Mouse (Mus musculus): ENCODE measurements at regions not wholly inside any gene's neighbourhood (a gene's known extent, or its start where the extent isn't known, plus 50 kb on each side); places are given as distances from the start of the nearest gene placed in this dataset.
"Not testable (repeated sequence)": the region's sequence is repeated elsewhere in the genome, so short reads cannot be mapped to it uniquely, and the experiment has no call there.

- H3K4me1 ChIP-seq (ENCODE audit: control insufficient read depth, insufficient read depth, low read length), result no peaks in the 10 kb centered on the region
- no peak for ATAC-seq
- no peak overlapping the region for H3K9ac ChIP-seq (ENCODE audit: low read depth, low read length)
- H3K9me3 ChIP-seq (replicated peaks; ENCODE audit: control insufficient read depth, low read length, poor library complexity, severe bottlenecking), result no peaks in the 10 kb centered on the region
- no peak overlapping the region for H3K4me2 ChIP-seq (ENCODE audit: low read length)
- H3K27me3 ChIP-seq (ENCODE audit: control insufficient read depth, insufficient read depth, low read depth, low read length), result no peaks in the 10 kb centered on the region
- 52% methylated on average over 3 of the region's 3 CpGs for WGBS
- no peak overlapping the region for H3K27ac ChIP-seq (ENCODE audit: low read length)
- H3K4me3 ChIP-seq (ENCODE audit: low read depth, low read length), result no peak overlapping the region
- no peaks in the 10 kb centered on the region for H3K36me3 ChIP-seq (ENCODE audit: control insufficient read depth, insufficient read depth, low read length)
Measured at GRCm38 (mm10) chr5:26689775-26690174, 127.2 kb upstream of the Dpp6 start.

- Histone ChIP-seq H3K27ac (ENCODE audit: low read length) (no peak overlapping the region), H3K27me3 (ENCODE audit: control insufficient read depth, insufficient read depth, low read depth, low read length) (no peaks in the 10 kb centered on the region), H3K9me3 (replicated peaks; ENCODE audit: control insufficient read depth, low read length, poor library complexity, severe bottlenecking) (no peaks in the 10 kb centered on the region), H3K9ac (ENCODE audit: low read depth, low read length) (no peak overlapping the region), H3K4me2 (ENCODE audit: low read length) (no peak overlapping the region), H3K4me3 (ENCODE audit: low read depth, low read length) (no peak overlapping the region), H3K36me3 (ENCODE audit: control insufficient read depth, insufficient read depth, low read length) (no peaks in the 10 kb centered on the region), H3K4me1 (ENCODE audit: control insufficient read depth, insufficient read depth, low read length) (no peaks in the 10 kb centered on the region)
- WGBS, result 95% methylated on average over 1 of the region's 1 CpGs
- ATAC-seq, result no peak
Measured at GRCm38 (mm10) chr5:26691121-26691520, 125.9 kb upstream of the Dpp6 start.

GRCm38 (mm10) chr5:26692013-26692412 lies 125.0 kb upstream of the Dpp6 start:
- 18% methylated on average over 5 of the region's 5 CpGs for WGBS
- Histone ChIP-seq H3K4me2 (ENCODE audit: low read length) (no peak overlapping the region), H3K9ac (ENCODE audit: low read depth, low read length) (no peak overlapping the region), H3K27ac (ENCODE audit: low read length) (no peak overlapping the region), H3K9me3 (replicated peaks; ENCODE audit: control insufficient read depth, low read length, poor library complexity, severe bottlenecking) (no peaks in the 10 kb centered on the region), H3K36me3 (ENCODE audit: control insufficient read depth, insufficient read depth, low read length) (no peaks in the 10 kb centered on the region), H3K4me3 (ENCODE audit: low read depth, low read length) (no peak overlapping the region), H3K4me1 (ENCODE audit: control insufficient read depth, insufficient read depth, low read length) (no peaks in the 10 kb centered on the region), H3K27me3 (ENCODE audit: control insufficient read depth, insufficient read depth, low read depth, low read length) (no peaks in the 10 kb centered on the region)
- no peak for ATAC-seq

GRCm38 (mm10) chr5:26703621-26704020 lies 113.4 kb upstream of the Dpp6 start:
- ATAC-seq, result not testable (repeated sequence)
- 54% methylated on average over 6 of the region's 6 CpGs for whole genome bisulfite sequencing

GRCm38 (mm10) chr5:26707661-26708060 lies 109.3 kb upstream of the Dpp6 start:
- H3K4me1 ChIP-seq (ENCODE audit: control insufficient read depth, insufficient read depth, low read length), result no peaks in the 10 kb centered on the region

More at GRCm38 (mm10) chr5:26703621-26704020, 113.4 kb upstream of the Dpp6 start:
- H3K27ac ChIP-seq (ENCODE audit: low read length); H3K27me3 ChIP-seq (ENCODE audit: control insufficient read depth, insufficient read depth, low read depth, low read length); H3K9ac ChIP-seq (ENCODE audit: low read depth, low read length); H3K4me2 ChIP-seq (ENCODE audit: low read length); H3K9me3 ChIP-seq (replicated peaks; ENCODE audit: control insufficient read depth, low read length, poor library complexity, severe bottlenecking); H3K4me3 ChIP-seq (ENCODE audit: low read depth, low read length); H3K36me3 ChIP-seq (ENCODE audit: control insufficient read depth, insufficient read depth, low read length); H3K4me1 ChIP-seq (ENCODE audit: control insufficient read depth, insufficient read depth, low read length): not testable (repeated sequence)

GRCm38 (mm10) chr5:26724491-26724890 lies 92.5 kb upstream of the Dpp6 start:
- Histone ChIP-seq H3K36me3 (ENCODE audit: control insufficient read depth, insufficient read depth, low read length) (no peaks in the 10 kb centered on the region), H3K9me3 (replicated peaks; ENCODE audit: control insufficient read depth, low read length, poor library complexity, severe bottlenecking) (peaks cover 4% of the 10 kb centered on the region; the same call in 1 of the 2 replicates), H3K4me1 (ENCODE audit: control insufficient read depth, insufficient read depth, low read length) (no peaks in the 10 kb centered on the region), H3K27me3 (ENCODE audit: control insufficient read depth, insufficient read depth, low read depth, low read length) (no peaks in the 10 kb centered on the region), H3K4me2 (ENCODE audit: low read length) (no peak overlapping the region), H3K27ac (ENCODE audit: low read length) (no peak overlapping the region), H3K9ac (ENCODE audit: low read depth, low read length) (no peak overlapping the region), H3K4me3 (ENCODE audit: low read depth, low read length) (no peak overlapping the region)
- no peak for ATAC-seq
- 72% methylated on average over 2 of the region's 2 CpGs for WGBS

More at GRCm38 (mm10) chr5:26707661-26708060, 109.3 kb upstream of the Dpp6 start:
- no peaks in the 10 kb centered on the region for H3K9me3 ChIP-seq (replicated peaks; ENCODE audit: control insufficient read depth, low read length, poor library complexity, severe bottlenecking)
- no peaks in the 10 kb centered on the region for H3K36me3 ChIP-seq (ENCODE audit: control insufficient read depth, insufficient read depth, low read length)
- H3K4me3 ChIP-seq (ENCODE audit: low read depth, low read length), result no peak overlapping the region
- WGBS, result 86% methylated on average over 2 of the region's 2 CpGs
- no peak overlapping the region for H3K9ac ChIP-seq (ENCODE audit: low read depth, low read length)
- H3K4me2 ChIP-seq (ENCODE audit: low read length), result no peak overlapping the region
- no peak overlapping the region for H3K27ac ChIP-seq (ENCODE audit: low read length)
- ATAC-seq, result no peak
- H3K27me3 ChIP-seq (ENCODE audit: control insufficient read depth, insufficient read depth, low read depth, low read length), result no peaks in the 10 kb centered on the region

GRCm38 (mm10) chr5:26725953-26726352 lies 91.0 kb upstream of the Dpp6 start:
- Histone ChIP-seq H3K9me3 (replicated peaks; ENCODE audit: control insufficient read depth, low read length, poor library complexity, severe bottlenecking) (peaks cover 4% of the 10 kb centered on the region; the same call in 1 of the 2 replicates), H3K36me3 (ENCODE audit: control insufficient read depth, insufficient read depth, low read length) (no peaks in the 10 kb centered on the region), H3K27ac (ENCODE audit: low read length) (no peak overlapping the region), H3K4me2 (ENCODE audit: low read length) (no peak overlapping the region), H3K27me3 (ENCODE audit: control insufficient read depth, insufficient read depth, low read depth, low read length) (no peaks in the 10 kb centered on the region), H3K4me1 (ENCODE audit: control insufficient read depth, insufficient read depth, low read length) (no peaks in the 10 kb centered on the region), H3K9ac (ENCODE audit: low read depth, low read length) (no peak overlapping the region), H3K4me3 (ENCODE audit: low read depth, low read length) (no peak overlapping the region)
- WGBS, result 90% methylated on average over 3 of the region's 3 CpGs
- no peak for ATAC-seq

GRCm38 (mm10) chr5:26751196-26751595 lies 65.8 kb upstream of the Dpp6 start:
- not testable (repeated sequence) for H3K4me3 ChIP-seq (ENCODE audit: low read depth, low read length); H3K9ac ChIP-seq (ENCODE audit: low read depth, low read length); H3K4me2 ChIP-seq (ENCODE audit: low read length); H3K9me3 ChIP-seq (replicated peaks; ENCODE audit: control insufficient read depth, low read length, poor library complexity, severe bottlenecking); H3K4me1 ChIP-seq (ENCODE audit: control insufficient read depth, insufficient read depth, low read length); ATAC-seq; H3K36me3 ChIP-seq (ENCODE audit: control insufficient read depth, insufficient read depth, low read length); H3K27me3 ChIP-seq (ENCODE audit: control insufficient read depth, insufficient read depth, low read depth, low read length); H3K27ac ChIP-seq (ENCODE audit: low read length)
- 77% methylated on average over 6 of the region's 6 CpGs for WGBS

GRCm38 (mm10) chr5:26751601-26752305 lies 65.2 kb upstream of the Dpp6 start:
- not testable (repeated sequence) for H3K27ac ChIP-seq (ENCODE audit: low read length); H3K27me3 ChIP-seq (ENCODE audit: control insufficient read depth, insufficient read depth, low read depth, low read length); ATAC-seq; H3K4me2 ChIP-seq (ENCODE audit: low read length); H3K4me3 ChIP-seq (ENCODE audit: low read depth, low read length); H3K36me3 ChIP-seq (ENCODE audit: control insufficient read depth, insufficient read depth, low read length); H3K9me3 ChIP-seq (replicated peaks; ENCODE audit: control insufficient read depth, low read length, poor library complexity, severe bottlenecking); H3K4me1 ChIP-seq (ENCODE audit: control insufficient read depth, insufficient read depth, low read length); H3K9ac ChIP-seq (ENCODE audit: low read depth, low read length)
- WGBS, result 70% methylated on average over 6 of the region's 6 CpGs

Data from midbrain, embryonic 16.5 days (tissue).